Mouse (Mus musculus): Measurements from ENCODE around the gene Aif1l.

GRCm38 (mm10) chr2:31965110-31965509, 15.2 kb downstream of the Aif1l start:
- TF ChIP-seq GATA1 (IDR thresholded peaks at IDR 0.05; ENCODE audit: low read length): no peak
- no peak for TF ChIP-seq TAL1 (IDR thresholded peaks at IDR 0.05; ENCODE audit: low read length)
